8 mouse cellular contexts compared by ENCODE assay signal in the genomic region with DNA sequence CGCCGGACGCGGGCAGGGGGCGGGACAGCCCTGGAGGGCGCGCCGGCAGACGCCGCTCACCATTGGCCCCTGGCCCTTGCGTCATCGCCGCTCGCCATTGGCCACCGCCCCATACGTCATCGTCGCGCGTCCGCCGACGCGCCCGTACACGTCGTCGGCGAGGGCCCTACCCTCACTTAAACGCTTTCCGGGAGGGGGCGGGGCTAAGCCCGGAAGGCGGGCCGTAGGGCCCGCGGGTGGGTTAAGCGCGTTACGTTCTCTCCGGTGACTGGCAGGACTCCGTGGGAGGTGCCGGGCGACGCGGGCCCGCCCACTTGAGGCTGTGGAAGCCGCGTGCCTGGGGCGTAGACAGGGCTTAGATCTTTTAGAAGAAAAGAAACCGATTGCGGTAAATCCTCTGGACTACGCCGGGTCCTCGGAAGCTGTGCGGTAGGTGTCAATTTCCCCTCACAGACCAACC. TPM values are rescaled to one million over a fixed set of nuclear protein-coding genes. Genes with fewer than 3 reads are reported as not detected.
A peak's percentile ranks its signal among the peaks of the same experiment; 100 is the strongest.
DNase-seq lines count a peak whose midpoint lies in the region; ATAC-seq and TF ChIP-seq lines count a peak whose summit lies in the region.

No protein-coding gene starts in this region.

- H3K9me3 ChIP-seq in heart, embryonic 12.5 days (replicated peaks) = no peaks in the 10 kb centered on the region
- H3K9me3 ChIP-seq in kidney, postnatal 0 days (replicated peaks; ENCODE audit: low read length) = no peaks in the 10 kb centered on the region
- no peaks in the 10 kb centered on the region for H3K9me3 ChIP-seq in liver, embryonic 11.5 days (ENCODE audit: control insufficient read depth, low read length)
- H3K9me3 ChIP-seq in stomach, embryonic 14.5 days (ENCODE audit: control insufficient read depth, low read depth, low read length) = no peaks in the 10 kb centered on the region

- peak overlapping the region; percentile 96 for H3K4me3 ChIP-seq in heart, embryonic 12.5 days
- peak overlapping the region; percentile 95 for H3K4me3 ChIP-seq in kidney, postnatal 0 days (replicated peaks; ENCODE audit: low read depth, low read length)
- peak overlapping the region; percentile 96 for H3K4me3 ChIP-seq in liver, embryonic 11.5 days (ENCODE audit: low read depth, low read length)
- peak overlapping the region; percentile 79 for H3K4me3 ChIP-seq in stomach, embryonic 14.5 days (ENCODE audit: low read depth, low read length)

- WGBS in heart, embryonic 12.5 days = under 1% methylated on average over 54 of the region's 56 CpGs
- under 1% methylated on average over 51 of the region's 56 CpGs for WGBS in kidney, postnatal 0 days
- under 1% methylated on average over 53 of the region's 56 CpGs for WGBS in liver, embryonic 11.5 days
- under 1% methylated on average over 44 of the region's 56 CpGs for WGBS in stomach, embryonic 14.5 days

- peak; percentile 93 for ATAC-seq in erythroid progenitor cell, adult 5-6 weeks (replicated peaks; ENCODE audit: low FRiP score, poor library complexity, severe bottlenecking)
- peak; percentile 98 for ATAC-seq in heart, embryonic 12.5 days (ENCODE audit: insufficient number of reproducible peaks, low FRiP score)
- peak; percentile 99 for ATAC-seq in kidney, postnatal 0 days (replicated peaks; ENCODE audit: low FRiP score, low read depth)
- peak; percentile 94 for ATAC-seq in liver, embryonic 11.5 days (replicated peaks; ENCODE audit: low FRiP score)
- ATAC-seq in stomach, embryonic 14.5 days (ENCODE audit: insufficient number of reproducible peaks, insufficient read depth, low FRiP score, low read depth) = peak; percentile 96

- H3K9ac ChIP-seq in heart, embryonic 12.5 days = peak overlapping the region; percentile 93
- peak overlapping the region; percentile 82 for H3K9ac ChIP-seq in kidney, postnatal 0 days (ENCODE audit: low read depth, low read length)
- H3K9ac ChIP-seq in liver, embryonic 11.5 days (ENCODE audit: low read depth, low read length) = peak overlapping the region; percentile 92
- H3K9ac ChIP-seq in stomach, embryonic 14.5 days (replicated peaks; ENCODE audit: low read depth, low read length) = peak overlapping the region; percentile 83

- peak overlapping the region; percentile 38; the same call in 1 of the 2 replicates for H3K27ac ChIP-seq in heart, embryonic 12.5 days (ENCODE audit: poor library complexity, severe bottlenecking)
- H3K27ac ChIP-seq in kidney, postnatal 0 days = peak overlapping the region; percentile 85
- peak overlapping the region; percentile 83 for H3K27ac ChIP-seq in liver, embryonic 11.5 days (ENCODE audit: low read depth, low read length)
- H3K27ac ChIP-seq in stomach, embryonic 14.5 days (ENCODE audit: low read length) = peak overlapping the region; percentile 29

- DNase-seq in CD4-positive helper T cell, adult 2 months (ENCODE audit: low read depth, low spot score) = peak; percentile 100
- peak; percentile 96 for DNase-seq in brain, embryonic 18.5 days (ENCODE audit: low read depth, low spot score)
- peak; percentile 98 for DNase-seq in kidney, postnatal 0 days (ENCODE audit: low spot score)
- DNase-seq in liver, embryonic 11.5 days (ENCODE audit: low spot score) = peak; percentile 99
- peak; percentile 99 for DNase-seq in naive thymus-derived CD4-positive, alpha-beta T cell, adult 2 months (ENCODE audit: low read depth)

- TF ChIP-seq CTCF in kidney, postnatal 0 days (IDR thresholded peaks at IDR 0.05; ENCODE audit: low read depth) = no peak

- H3K36me3 ChIP-seq in heart, embryonic 12.5 days = peaks cover 44% of the 10 kb centered on the region
- H3K36me3 ChIP-seq in kidney, postnatal 0 days (ENCODE audit: insufficient read depth, low read length) = peaks cover 31% of the 10 kb centered on the region; the same call in 1 of the 2 replicates
- H3K36me3 ChIP-seq in liver, embryonic 11.5 days (ENCODE audit: control insufficient read depth, insufficient read depth, low read length) = peaks cover 33% of the 10 kb centered on the region
- peaks cover 26% of the 10 kb centered on the region for H3K36me3 ChIP-seq in stomach, embryonic 14.5 days (ENCODE audit: control insufficient read depth, insufficient read depth, low read length)

- peaks cover 25% of the 10 kb centered on the region for H3K4me1 ChIP-seq in heart, embryonic 12.5 days (replicated peaks)
- peaks cover 3% of the 10 kb centered on the region; the same call in 1 of the 2 replicates for H3K4me1 ChIP-seq in kidney, postnatal 0 days (replicated peaks; ENCODE audit: insufficient read depth, low read length)
- peaks cover 18% of the 10 kb centered on the region for H3K4me1 ChIP-seq in liver, embryonic 11.5 days (replicated peaks; ENCODE audit: control insufficient read depth, insufficient read depth, low read length)
- H3K4me1 ChIP-seq in stomach, embryonic 14.5 days (ENCODE audit: control insufficient read depth, insufficient read depth, low read length) = peaks cover 23% of the 10 kb centered on the region

- no peaks in the 10 kb centered on the region for H3K27me3 ChIP-seq in heart, embryonic 12.5 days (replicated peaks)
- H3K27me3 ChIP-seq in kidney, postnatal 0 days (ENCODE audit: insufficient read depth, low read length) = no peaks in the 10 kb centered on the region
- no peaks in the 10 kb centered on the region for H3K27me3 ChIP-seq in liver, embryonic 11.5 days (replicated peaks; ENCODE audit: control insufficient read depth, insufficient read depth, low read length)
- no peaks in the 10 kb centered on the region for H3K27me3 ChIP-seq in stomach, embryonic 14.5 days (ENCODE audit: control insufficient read depth, insufficient read depth, low read length)

- peak overlapping the region; percentile 77 for H3K4me2 ChIP-seq in heart, embryonic 12.5 days
- peak overlapping the region; percentile 89 for H3K4me2 ChIP-seq in kidney, postnatal 0 days (ENCODE audit: low read length)
- H3K4me2 ChIP-seq in liver, embryonic 11.5 days = peak overlapping the region; percentile 94
- H3K4me2 ChIP-seq in stomach, embryonic 14.5 days (replicated peaks; ENCODE audit: low read depth, low read length) = peak overlapping the region; percentile 92

RNA-seq across cellular contexts. Expression of a gene that starts 0.2 kb away (rescaled TPM):
- 18.7 and 19.3 TPM in 2 replicates for total RNA-seq in erythroid progenitor cell, adult 5-6 weeks (2015; ENCODE audit: low replicate concordance)
- 27.1 and 29.0 TPM in 2 replicates for total RNA-seq in erythroid progenitor cell, adult 5-6 weeks (2017; ENCODE audit: low replicate concordance)
- polyA plus RNA-seq in heart, embryonic 12.5 days (2016; fragmentation: Nextera tagmentation; extraction: Ambion mirVana) = 22.5 and 23.6 TPM in 2 replicates
- 9.1 and 9.8 TPM in 2 replicates for polyA plus RNA-seq in kidney, postnatal 0 days (2015; fragmentation: Nextera tagmentation; extraction: Ambion mirVana)
- 16.8 and 18.1 TPM in 2 replicates for polyA plus RNA-seq in liver, embryonic 11.5 days (2014; fragmentation: Nextera tagmentation; extraction: Ambion mirVana)
- polyA plus RNA-seq in stomach, embryonic 14.5 days (2014; fragmentation: Nextera tagmentation; extraction: Ambion mirVana) = 10.7 and 11.2 TPM in 2 replicates

RNA-seq across cellular contexts. Expression of a gene that starts 17.6 kb away (rescaled TPM):
- 52.4 and 63.1 TPM in 2 replicates for total RNA-seq in erythroid progenitor cell, adult 5-6 weeks (2015; ENCODE audit: low replicate concordance)
- 14.8 and 18.6 TPM in 2 replicates for total RNA-seq in erythroid progenitor cell, adult 5-6 weeks (2017; ENCODE audit: low replicate concordance)
- polyA plus RNA-seq in heart, embryonic 12.5 days (2016; fragmentation: Nextera tagmentation; extraction: Ambion mirVana) = 57.2 and 60.6 TPM in 2 replicates
- 38.7 and 39.1 TPM in 2 replicates for polyA plus RNA-seq in kidney, postnatal 0 days (2015; fragmentation: Nextera tagmentation; extraction: Ambion mirVana)
- polyA plus RNA-seq in liver, embryonic 11.5 days (2014; fragmentation: Nextera tagmentation; extraction: Ambion mirVana) = 90.1 and 92.8 TPM in 2 replicates
- 57.3 and 60.9 TPM in 2 replicates for polyA plus RNA-seq in stomach, embryonic 14.5 days (2014; fragmentation: Nextera tagmentation; extraction: Ambion mirVana)

RNA-seq across cellular contexts. Expression of a gene that starts 49.0 kb away (rescaled TPM):
- total RNA-seq in erythroid progenitor cell, adult 5-6 weeks (2015; ENCODE audit: low replicate concordance) = 0.84 TPM in 1 of 2 replicates, not detected in the other
- total RNA-seq in erythroid progenitor cell, adult 5-6 weeks (2017; ENCODE audit: low replicate concordance) = 1.4 and 1.8 TPM in 2 replicates
- 10.7 and 11.0 TPM in 2 replicates for polyA plus RNA-seq in heart, embryonic 12.5 days (2016; fragmentation: Nextera tagmentation; extraction: Ambion mirVana)
- 10.4 TPM in 2 replicates for polyA plus RNA-seq in kidney, postnatal 0 days (2015; fragmentation: Nextera tagmentation; extraction: Ambion mirVana)
- 11.6 and 14.0 TPM in 2 replicates for polyA plus RNA-seq in liver, embryonic 11.5 days (2014; fragmentation: Nextera tagmentation; extraction: Ambion mirVana)
- 14.6 and 16.2 TPM in 2 replicates for polyA plus RNA-seq in stomach, embryonic 14.5 days (2014; fragmentation: Nextera tagmentation; extraction: Ambion mirVana)

RNA-seq across cellular contexts. Expression of a gene that starts 49.0 kb away (rescaled TPM):
- not detected in 2 replicates for total RNA-seq in erythroid progenitor cell, adult 5-6 weeks (2015; ENCODE audit: low replicate concordance)
- not detected in 2 replicates for total RNA-seq in erythroid progenitor cell, adult 5-6 weeks (2017; ENCODE audit: low replicate concordance)
- polyA plus RNA-seq in heart, embryonic 12.5 days (2016; fragmentation: Nextera tagmentation; extraction: Ambion mirVana) = 0.78 and 1.3 TPM in 2 replicates
- polyA plus RNA-seq in kidney, postnatal 0 days (2015; fragmentation: Nextera tagmentation; extraction: Ambion mirVana) = 2.1 and 2.2 TPM in 2 replicates
- 2.2 TPM in 2 replicates for polyA plus RNA-seq in liver, embryonic 11.5 days (2014; fragmentation: Nextera tagmentation; extraction: Ambion mirVana)
- polyA plus RNA-seq in stomach, embryonic 14.5 days (2014; fragmentation: Nextera tagmentation; extraction: Ambion mirVana) = 3.1 and 3.2 TPM in 2 replicates

RNA-seq across cellular contexts. Expression of a gene that starts 55.4 kb away (rescaled TPM):
- 5.4 and 6.8 TPM in 2 replicates for total RNA-seq in erythroid progenitor cell, adult 5-6 weeks (2015; ENCODE audit: low replicate concordance)
- 7.3 and 8.7 TPM in 2 replicates for total RNA-seq in erythroid progenitor cell, adult 5-6 weeks (2017; ENCODE audit: low replicate concordance)
- 10.6 and 11.7 TPM in 2 replicates for polyA plus RNA-seq in heart, embryonic 12.5 days (2016; fragmentation: Nextera tagmentation; extraction: Ambion mirVana)
- polyA plus RNA-seq in kidney, postnatal 0 days (2015; fragmentation: Nextera tagmentation; extraction: Ambion mirVana) = 11.9 and 12.2 TPM in 2 replicates
- polyA plus RNA-seq in liver, embryonic 11.5 days (2014; fragmentation: Nextera tagmentation; extraction: Ambion mirVana) = 16.4 and 17.7 TPM in 2 replicates
- 10.8 and 13.3 TPM in 2 replicates for polyA plus RNA-seq in stomach, embryonic 14.5 days (2014; fragmentation: Nextera tagmentation; extraction: Ambion mirVana)

Comparison
In these comparisons a context has a peak if more than half of its experiments do, and no peak if none do; other contexts are left out.
1. Peak in every context shown above with its lines: DNase-seq, ATAC-seq, H3K4me3 ChIP-seq and H3K27ac ChIP-seq.
2. H3K27ac ChIP-seq: peak in every context shown above with its lines; median percentile 85 in kidney, postnatal 0 days; 83 in liver, embryonic 11.5 days; 38 in heart, embryonic 12.5 days; 29 in stomach, embryonic 14.5 days.